9 mouse cellular contexts compared by ENCODE assay signal in the genomic region with DNA sequence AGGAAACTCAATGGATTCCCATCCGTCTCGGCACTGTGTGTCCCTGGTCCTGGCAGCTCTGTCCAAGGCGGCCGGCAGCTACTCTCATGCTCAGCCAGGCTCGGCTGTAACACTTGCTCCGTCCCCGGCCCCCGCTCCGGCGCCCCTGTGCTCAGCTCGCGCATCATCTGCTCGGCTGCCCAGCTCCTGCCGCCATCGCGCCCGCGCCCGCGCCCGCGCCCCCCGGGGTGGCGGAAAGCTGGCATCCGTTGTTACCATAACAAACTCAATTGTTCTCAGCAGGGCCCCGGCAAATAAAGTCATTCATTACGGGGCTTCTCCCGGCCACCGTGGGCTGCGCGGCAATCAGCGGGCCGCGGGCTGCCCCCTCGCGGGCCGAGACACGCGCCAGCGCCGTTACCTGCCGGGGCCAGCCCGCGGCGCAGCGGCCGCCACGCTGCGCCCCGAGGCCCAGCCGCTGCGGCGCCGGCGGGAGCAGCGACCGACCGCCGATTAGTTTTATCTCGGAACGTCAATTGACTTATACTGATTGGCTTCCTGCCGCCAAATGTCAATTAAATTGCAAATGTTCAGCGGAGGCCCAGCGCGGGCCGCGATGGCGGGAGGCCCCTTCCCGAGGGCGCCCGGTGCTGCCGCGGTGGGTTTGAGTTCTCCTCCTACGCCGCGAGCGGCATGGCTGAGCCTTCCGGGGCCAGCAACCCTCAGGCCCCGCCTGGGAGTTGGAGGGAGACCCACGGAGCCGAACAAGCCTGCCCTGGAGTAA. TPM values are rescaled to one million over a fixed set of nuclear protein-coding genes. Genes with fewer than 3 reads are reported as not detected.
A peak's percentile ranks its signal among the peaks of the same experiment; 100 is the strongest.
DNase-seq lines count a peak whose midpoint lies in the region; ATAC-seq and TF ChIP-seq lines count a peak whose summit lies in the region.
"Had no signal": no experiment of that assay in that cellular context is flagged by ENCODE, and none has a peak within 500 bp of the region (broad histone marks: within the 10 kb centered on the region; RNA-seq: fewer than 3 reads in every experiment).

No protein-coding gene starts in this region.

- no peaks in the 10 kb centered on the region for H3K9me3 ChIP-seq in liver, embryonic 11.5 days (ENCODE audit: control insufficient read depth, low read length)
- H3K9me3 ChIP-seq in forebrain, embryonic 10.5 days: peaks cover 2% of the 10 kb centered on the region; the same call in 1 of the 2 replicates
- no peaks in the 10 kb centered on the region for H3K9me3 ChIP-seq in intestine, postnatal 0 days (ENCODE audit: control insufficient read depth)
- no peaks in the 10 kb centered on the region for H3K9me3 ChIP-seq in midbrain, embryonic 14.5 days (ENCODE audit: control insufficient read depth, low read length)

- peaks cover 59% of the 10 kb centered on the region for H3K27me3 ChIP-seq in liver, embryonic 11.5 days (replicated peaks; ENCODE audit: control insufficient read depth, insufficient read depth, low read length)
- peaks cover 6% of the 10 kb centered on the region for H3K27me3 ChIP-seq in cerebellum, adult 2 months (ENCODE audit: control insufficient read depth, insufficient read depth, low read length)
- peaks cover 96% of the 10 kb centered on the region for H3K27me3 ChIP-seq in forebrain, embryonic 10.5 days (ENCODE audit: poor library complexity, severe bottlenecking)
- peaks cover 30% of the 10 kb centered on the region for H3K27me3 ChIP-seq in intestine, postnatal 0 days (replicated peaks; ENCODE audit: control insufficient read depth, insufficient read depth, low read length)
- peaks cover 46% of the 10 kb centered on the region for H3K27me3 ChIP-seq in midbrain, embryonic 14.5 days (ENCODE audit: control insufficient read depth, insufficient read depth, low read length)

- ATAC-seq in liver, embryonic 11.5 days (replicated peaks; ENCODE audit: low FRiP score): no peak
- no peak for ATAC-seq in intestine, postnatal 0 days
- ATAC-seq in midbrain, embryonic 14.5 days (ENCODE audit: low FRiP score, low TSS enrichment): peak; percentile 72
- ATAC-seq in erythroid progenitor cell, adult 5-6 weeks (replicated peaks; ENCODE audit: low FRiP score, poor library complexity, severe bottlenecking): no peak
- ATAC-seq in megakaryocyte progenitor cell, adult 5-6 weeks (replicated peaks; ENCODE audit: poor library complexity): no peak

- TF ChIP-seq CTCF in cerebellum, adult 2 months (IDR thresholded peaks at IDR 0.05; ENCODE audit: borderline replicate concordance, insufficient read depth, low read depth, low read length): no peak
- TF ChIP-seq CTCF in intestine, postnatal 0 days (IDR thresholded peaks at IDR 0.05; ENCODE audit: low read depth): no peak

- DNase-seq in liver, embryonic 11.5 days (ENCODE audit: low spot score): peak; percentile 48
- DNase-seq in liver: no peak
- DNase-seq in cerebellum, adult 2 months: peak; percentile 49 to 53
- DNase-seq in forebrain, embryonic 10.5 days (ENCODE audit: extremely low spot score, low spot score): peak; percentile 67
- peak; percentile 81 for DNase-seq in midbrain, embryonic 14.5 days

- no peak overlapping the region for H3K9ac ChIP-seq in liver, embryonic 11.5 days (ENCODE audit: low read depth, low read length)
- H3K9ac ChIP-seq in intestine, postnatal 0 days (ENCODE audit: low read depth, low read length): no peak overlapping the region
- peak overlapping the region; percentile 66 for H3K9ac ChIP-seq in midbrain, embryonic 14.5 days (replicated peaks; ENCODE audit: low read length)

- peak overlapping the region; percentile 52 for H3K4me3 ChIP-seq in liver, embryonic 11.5 days (ENCODE audit: low read depth, low read length)
- peak overlapping the region; percentile 62 for H3K4me3 ChIP-seq in cerebellum, adult 2 months (replicated peaks; ENCODE audit: insufficient read depth, low read depth, low read length)
- H3K4me3 ChIP-seq in forebrain, embryonic 10.5 days: peak overlapping the region; percentile 65
- peak overlapping the region; percentile 47 for H3K4me3 ChIP-seq in intestine, postnatal 0 days (ENCODE audit: low read depth, low read length)
- peak overlapping the region; percentile 51 for H3K4me3 ChIP-seq in midbrain, embryonic 14.5 days (replicated peaks; ENCODE audit: low read depth, low read length)

- peak overlapping the region; percentile 84 for H3K4me2 ChIP-seq in liver, embryonic 11.5 days
- H3K4me2 ChIP-seq in intestine, postnatal 0 days (replicated peaks; ENCODE audit: low read depth): peak overlapping the region; percentile 78
- H3K4me2 ChIP-seq in midbrain, embryonic 14.5 days (ENCODE audit: low read length): peak overlapping the region; percentile 93

- WGBS in liver, embryonic 11.5 days: 2% methylated on average over 81 of the region's 81 CpGs
- 2% methylated on average over 81 of the region's 81 CpGs for WGBS in cerebellum, adult 2 months
- under 1% methylated on average over 81 of the region's 81 CpGs for WGBS in forebrain, embryonic 10.5 days
- WGBS in intestine, postnatal 0 days: under 1% methylated on average over 81 of the region's 81 CpGs
- WGBS in midbrain, embryonic 14.5 days: under 1% methylated on average over 81 of the region's 81 CpGs

- no peaks in the 10 kb centered on the region for H3K36me3 ChIP-seq in liver, embryonic 11.5 days (ENCODE audit: control insufficient read depth, insufficient read depth, low read length)
- H3K36me3 ChIP-seq in forebrain, embryonic 10.5 days (replicated peaks): no peaks in the 10 kb centered on the region
- no peaks in the 10 kb centered on the region for H3K36me3 ChIP-seq in intestine, postnatal 0 days (ENCODE audit: control insufficient read depth, insufficient read depth)
- H3K36me3 ChIP-seq in midbrain, embryonic 14.5 days (ENCODE audit: control insufficient read depth, insufficient read depth, low read length): no peaks in the 10 kb centered on the region

- H3K4me1 ChIP-seq in liver, embryonic 11.5 days (replicated peaks; ENCODE audit: control insufficient read depth, insufficient read depth, low read length): no peaks in the 10 kb centered on the region
- H3K4me1 ChIP-seq in cerebellum, adult 2 months (ENCODE audit: control insufficient read depth, insufficient read depth, low read length): no peaks in the 10 kb centered on the region
- H3K4me1 ChIP-seq in forebrain, embryonic 10.5 days: peaks cover 17% of the 10 kb centered on the region
- 0 out of 2 replicates have a peak, but pooled peaks cover 2% of the 10 kb centered on the region for H3K4me1 ChIP-seq in intestine, postnatal 0 days (replicated peaks; ENCODE audit: control insufficient read depth, insufficient read depth, low read length)
- H3K4me1 ChIP-seq in midbrain, embryonic 14.5 days (ENCODE audit: control insufficient read depth, insufficient read depth, low read length): peaks cover 5% of the 10 kb centered on the region; the same call in 1 of the 2 replicates

- H3K27ac ChIP-seq in liver, embryonic 11.5 days (ENCODE audit: low read depth, low read length): no peak overlapping the region
- H3K27ac ChIP-seq in cerebellum, adult 2 months (ENCODE audit: insufficient read depth, low read length): no peak overlapping the region
- H3K27ac ChIP-seq in forebrain, embryonic 10.5 days: peak overlapping the region; percentile 75
- H3K27ac ChIP-seq in intestine, postnatal 0 days (ENCODE audit: low read depth, low read length): no peak overlapping the region
- peak overlapping the region; percentile 61; the same call in 1 of the 2 replicates for H3K27ac ChIP-seq in midbrain, embryonic 14.5 days (replicated peaks; ENCODE audit: low read depth, low read length)
- H3K27ac ChIP-seq: macrophage had no signal

- no peak for TF ChIP-seq POLR2A in cerebellum, adult 2 months (IDR thresholded peaks at IDR 0.05; ENCODE audit: borderline replicate concordance, insufficient read depth, low read length)

RNA-seq across cellular contexts. Expression of a gene that starts 46.1 kb away (rescaled TPM):
- not detected in 2 replicates for polyA plus RNA-seq in liver, embryonic 11.5 days (2014; fragmentation: Nextera tagmentation; extraction: Ambion mirVana)
- 0.13 and 0.46 TPM in 2 replicates for polyA plus RNA-seq in cerebellum, adult 2 months (2012; rRNA removed)
- 0.26 and 0.71 TPM in 2 replicates for polyA plus RNA-seq in forebrain, embryonic 10.5 days (2016; fragmentation: Nextera tagmentation; extraction: Ambion mirVana)
- 0.01 TPM in 1 of 2 replicates, not detected in the other for polyA plus RNA-seq in intestine, postnatal 0 days (2015; fragmentation: Nextera tagmentation; extraction: Ambion mirVana)
- polyA plus RNA-seq in midbrain, embryonic 14.5 days (2014; fragmentation: Nextera tagmentation; extraction: Ambion mirVana): 9.2 and 11.3 TPM in 2 replicates
- total RNA-seq in erythroid progenitor cell, adult 5-6 weeks (2015; ENCODE audit: low replicate concordance): 17.3 and 28.1 TPM in 2 replicates
- total RNA-seq in erythroid progenitor cell, adult 5-6 weeks (2017; ENCODE audit: low replicate concordance): 5.1 and 6.7 TPM in 2 replicates
- 0.10 TPM in 1 of 2 replicates, not detected in the other for total RNA-seq in megakaryocyte progenitor cell, adult 5-6 weeks (2015)
- not detected in 2 replicates for total RNA-seq in megakaryocyte progenitor cell, adult 5-6 weeks (2017)

Comparison
In these comparisons a context has a peak if more than half of its experiments do, and no peak if none do; other contexts are left out.
1. H3K27ac ChIP-seq: peak in forebrain, embryonic 10.5 days (single experiment) and midbrain, embryonic 14.5 days (single experiment); none in liver, embryonic 11.5 days (single experiment), cerebellum, adult 2 months (single experiment) and intestine, postnatal 0 days (single experiment).
2. Peak in every context shown above with its lines, with median percentiles within 50 percentile points of each other: H3K4me2 ChIP-seq and H3K4me3 ChIP-seq.